Mouse (Mus musculus) midbrain, embryonic 11.5 days (tissue): ENCODE data around the gene 1700086D15Rik. TPM values are rescaled to one million over a fixed set of nuclear protein-coding genes. Genes with fewer than 3 reads are reported as not detected.
A peak's percentile ranks its signal among the peaks of the same experiment; 100 is the strongest.

Experiments
- ATAC-seq: fragments of 200-750 bp; cut with Nextera tagmentation; 2 replicates; pipeline ENCODE4 v1.8.0; 2017; ENCODE audit warnings: moderate TSS enrichment, moderate library complexity; ENCODE audit not compliant: low FRiP score
- DNase-seq: peaks from one replicate; pipeline ENCODE4 v3.0.0; 2015; ENCODE audit warnings: low spot score; ENCODE audit errors: missing footprints
- H3K27ac ChIP-seq: fragments of 300-500 bp; sonication (generic); 2 replicates; pipeline ENCODE4 v1.5.1; 2014; ENCODE audit warnings: low read depth, low read length
- H3K27me3 ChIP-seq: fragments of 300-500 bp; sonication (generic); 2 replicates; pipeline ENCODE4 v1.6.1; 2014; ENCODE audit warnings: mild to moderate bottlenecking, low read length, moderate library complexity, mixed read lengths; ENCODE audit not compliant: control insufficient read depth, insufficient read depth
- H3K36me3 ChIP-seq: fragments of 300-500 bp; sonication (generic); 2 replicates; pipeline ENCODE4 v1.6.1; 2014; ENCODE audit warnings: mild to moderate bottlenecking, low read length, moderate library complexity, mixed read lengths; ENCODE audit not compliant: control insufficient read depth, insufficient read depth
- H3K4me1 ChIP-seq: fragments of 300-500 bp; sonication (generic); 2 replicates; pipeline ENCODE4 v1.6.1; 2014; ENCODE audit warnings: low read length; ENCODE audit not compliant: control insufficient read depth, insufficient read depth
- H3K4me2 ChIP-seq: fragments of 300-500 bp; sonication (generic); 2 replicates; pipeline ENCODE4 v1.6.1; 2014; ENCODE audit warnings: mild to moderate bottlenecking, moderate library complexity
- H3K4me3 ChIP-seq: fragments of 300-500 bp; sonication (generic); 2 replicates; pipeline ENCODE4 v1.5.1; 2014; ENCODE audit warnings: low read depth, low read length
- H3K9ac ChIP-seq: fragments of 300-500 bp; sonication (generic); 2 replicates; pipeline ENCODE4 v1.6.1; 2014; ENCODE audit warnings: low read length
- H3K9me3 ChIP-seq: fragments of 300-500 bp; sonication (generic); 2 replicates; pipeline ENCODE4 v1.6.1; 2016; ENCODE audit warnings: low read length; ENCODE audit not compliant: control insufficient read depth
- WGBS: fragments of 180-500 bp; shearing (Covaris S2); extraction: QIAGEN DNeasy Blood & Tissue Kit; methylation state at CpG from one replicate; pipeline ENCODE4 v1.1.7; 2014; 5-methylcytosine and 5-hydroxymethylcytosine counted together
- polyA plus RNA-seq: library from polyadenylated mRNA; unstranded; fragments of >200 nt; fragmentation: Nextera tagmentation; extraction: Ambion mirVana; gene quantifications from 2 replicates; pipeline ENCODE4 v1.2.1, GENCODE M21; 2014

The 1700086D15Rik gene
- polyA plus RNA-seq, 1 experiment from 2014 or later: not detected

- no peak overlapping the region for H3K4me3 ChIP-seq
- DNase-seq (no peak), ATAC-seq (no peak)
- no peak overlapping the region for H3K4me2 ChIP-seq
- H3K36me3 ChIP-seq: no peaks in the 10 kb centered on the region
- no peak overlapping the region for H3K9ac ChIP-seq
- WGBS: 90% methylated on average over 1 of the region's 1 CpGs
- H3K4me1 ChIP-seq: no peaks in the 10 kb centered on the region
- no peak overlapping the region for H3K27ac ChIP-seq
- no peaks in the 10 kb centered on the region for H3K9me3 ChIP-seq
- no peaks in the 10 kb centered on the region for H3K27me3 ChIP-seq
Measured at GRCm38 (mm10) chr11:65185114-65185513, 25.4 kb upstream of the 1700086D15Rik start.

- no peaks in the 10 kb centered on the region for H3K27me3 ChIP-seq
- no peak for ATAC-seq
- WGBS: 88% methylated on average over 4 of the region's 4 CpGs
Measured at GRCm38 (mm10) chr11:65170121-65170750, 10.5 kb upstream of the 1700086D15Rik start.

GRCm38 (mm10) chr11:65162767-65163120 lies 3.1 kb upstream of the 1700086D15Rik start, which contains the start of gene Arhgap44:
Gene Arhgap44, minus strand, starts transcription at chr11:65162961.
- Histone ChIP-seq H3K4me3 (peak within 1 kb of the TSS; percentile 83), H3K36me3 (no peaks in the 10 kb centered on the region), H3K9ac (peak within 1 kb of the TSS; percentile 88), H3K4me2 (peak within 1 kb of the TSS; percentile 92), H3K27me3 (peaks cover 4% of the 10 kb centered on the region; the same call in 1 of the 2 replicates), H3K4me1 (peaks cover 6% of the 10 kb centered on the region; the same call in 1 of the 2 replicates), H3K27ac (no peak within 1 kb of the TSS), H3K9me3 (no peaks in the 10 kb centered on the region)
- DNase-seq: no peak
- WGBS: under 1% methylated on average over 27 of the region's 27 CpGs
- ATAC-seq: peak; percentile 97

More at GRCm38 (mm10) chr11:65170121-65170750, 10.5 kb upstream of the 1700086D15Rik start:
- Histone ChIP-seq H3K36me3 (no peaks in the 10 kb centered on the region), H3K4me1 (no peaks in the 10 kb centered on the region), H3K9me3 (no peaks in the 10 kb centered on the region), H3K9ac (no peak overlapping the region), H3K4me3 (no peak overlapping the region), H3K27ac (no peak overlapping the region), H3K4me2 (no peak overlapping the region)
- no peak for DNase-seq

GRCm38 (mm10) chr11:65161881-65162766 lies 2.4 kb upstream of the 1700086D15Rik start:
- no peaks in the 10 kb centered on the region for H3K36me3 ChIP-seq
- H3K9me3 ChIP-seq: no peaks in the 10 kb centered on the region
- H3K4me1 ChIP-seq: peaks cover 6% of the 10 kb centered on the region; the same call in 1 of the 2 replicates
- H3K27me3 ChIP-seq: peaks cover 4% of the 10 kb centered on the region; the same call in 1 of the 2 replicates
- under 1% methylated on average over 43 of the region's 49 CpGs for WGBS
- peak overlapping the region; percentile 83 for H3K4me3 ChIP-seq
- no peak overlapping the region for H3K27ac ChIP-seq
- ATAC-seq (peak; percentile 88), DNase-seq (peak; percentile 97)
- H3K4me2 ChIP-seq: peak overlapping the region; percentile 92
- peak overlapping the region; percentile 88 for H3K9ac ChIP-seq

GRCm38 (mm10) chr11:65160991-65161880 lies 1.5 kb upstream of the 1700086D15Rik start:
- Histone ChIP-seq H3K4me3 (no peak overlapping the region; the same call in 1 of the 2 replicates), H3K9me3 (no peaks in the 10 kb centered on the region), H3K27ac (no peak overlapping the region), H3K4me1 (peaks cover 6% of the 10 kb centered on the region; the same call in 1 of the 2 replicates), H3K27me3 (peaks cover 4% of the 10 kb centered on the region; the same call in 1 of the 2 replicates), H3K9ac (no peak overlapping the region; the same call in 1 of the 2 replicates), H3K36me3 (no peaks in the 10 kb centered on the region), H3K4me2 (peak overlapping the region; percentile 92)
- DNase-seq (no peak), ATAC-seq (no peak)
- whole genome bisulfite sequencing: 72% methylated on average over 7 of the region's 7 CpGs

- no peaks in the 10 kb centered on the region for H3K36me3 ChIP-seq
- no peak overlapping the region for H3K4me2 ChIP-seq
- WGBS: 93% methylated on average over 5 of the region's 5 CpGs
- H3K27ac ChIP-seq: no peak overlapping the region
- no peak overlapping the region for H3K9ac ChIP-seq
- no peaks in the 10 kb centered on the region for H3K9me3 ChIP-seq
- peaks cover 6% of the 10 kb centered on the region; the same call in 1 of the 2 replicates for H3K4me1 ChIP-seq
- peaks cover 4% of the 10 kb centered on the region; the same call in 1 of the 2 replicates for H3K27me3 ChIP-seq
- ATAC-seq (no peak), DNase-seq (no peak)
- no peak overlapping the region for H3K4me3 ChIP-seq
Measured at GRCm38 (mm10) chr11:65158658-65158990, 1.1 kb downstream of the 1700086D15Rik start.

GRCm38 (mm10) chr11:65157966-65158657 lies 1.6 kb downstream of the 1700086D15Rik start:
- H3K36me3 ChIP-seq: no peaks in the 10 kb centered on the region
- peaks cover 6% of the 10 kb centered on the region; the same call in 1 of the 2 replicates for H3K4me1 ChIP-seq
- H3K27me3 ChIP-seq: peaks cover 4% of the 10 kb centered on the region; the same call in 1 of the 2 replicates
- no peak overlapping the region for H3K9ac ChIP-seq
- no peak overlapping the region for H3K4me3 ChIP-seq
- 91% methylated on average over 20 of the region's 20 CpGs for WGBS
- no peaks in the 10 kb centered on the region for H3K9me3 ChIP-seq
- no peak overlapping the region for H3K4me2 ChIP-seq
- no peak for DNase-seq
- no peak for ATAC-seq
- H3K27ac ChIP-seq: no peak overlapping the region

GRCm38 (mm10) chr11:65153006-65153405 lies 6.7 kb downstream of the 1700086D15Rik start:
- WGBS: 91% methylated on average over 5 of the region's 5 CpGs

More at GRCm38 (mm10) chr11:65153006-65153405, 6.7 kb downstream of the 1700086D15Rik start:
- Histone ChIP-seq H3K4me1 (no peaks in the 10 kb centered on the region), H3K9me3 (no peaks in the 10 kb centered on the region), H3K27ac (no peak overlapping the region), H3K4me3 (no peak overlapping the region), H3K36me3 (no peaks in the 10 kb centered on the region), H3K9ac (no peak overlapping the region), H3K27me3 (no peaks in the 10 kb centered on the region), H3K4me2 (no peak overlapping the region)
- DNase-seq (no peak), ATAC-seq (no peak)
